Mouse (Mus musculus) MEL (cell line): ENCODE measurements around the gene 4930523C07Rik. TPM values are rescaled to one million over a fixed set of nuclear protein-coding genes. Genes with fewer than 3 reads are reported as not detected.

Source experiments
- DNase-seq: peaks from one replicate; pipeline ENCODE4 v3.0.0; 2011; ENCODE audit warnings: low read depth, low spot score
- H3K27ac ChIP-seq: 2 replicates; pipeline ENCODE4 v1.5.1; 2012; ENCODE audit warnings: low read depth, mild to moderate bottlenecking, control low read depth, low read length, moderate library complexity; ENCODE audit not compliant: control insufficient read depth
- H3K27me3 ChIP-seq, 2 experiments: fragments of 150-350 bp in 1 of 2; sonication (generic) in 1 of 2; 2 replicates each; pipeline ENCODE4 v1.6.1; 2012; ENCODE audit warnings: low read length in 2 of 2, mild to moderate bottlenecking in 2 of 2, improper control_type of control experiment in 1 of 2, moderate library complexity in 1 of 2; ENCODE audit not compliant: insufficient read depth in 2 of 2, control insufficient read depth in 1 of 2
- H3K36me3 ChIP-seq, 2 experiments: 2 replicates each; pipeline ENCODE4 v1.6.1; 2012 to 2014; ENCODE audit warnings: low read length in 2 of 2, improper control_type of control experiment in 1 of 2, inconsistent platforms in 1 of 2, mild to moderate bottlenecking in 1 of 2; ENCODE audit not compliant: insufficient read depth in 2 of 2, control insufficient read depth in 1 of 2
- H3K4me1 ChIP-seq, 2 experiments: fragments of 150-350 bp in 1 of 2; sonication (generic) in 1 of 2; 2 replicates each; pipeline ENCODE4 v1.6.1; 2012; ENCODE audit warnings: low read length in 2 of 2, improper control_type of control experiment in 1 of 2, mild to moderate bottlenecking in 1 of 2; ENCODE audit not compliant: insufficient read depth in 2 of 2, control insufficient read depth in 1 of 2
- H3K4me3 ChIP-seq, 2 experiments: fragments of 150-350 bp in 1 of 2; sonication (generic) in 1 of 2; 2 replicates each; pipeline ENCODE4 v1.5.1; 2012; ENCODE audit warnings: low read depth in 2 of 2, low read length in 2 of 2, mild to moderate bottlenecking in 2 of 2, moderate library complexity in 2 of 2, control low read depth in 1 of 2, improper control_type of control experiment in 1 of 2; ENCODE audit not compliant: control insufficient read depth in 1 of 2, insufficient read depth in 1 of 2
- H3K79me2 ChIP-seq: 2 replicates; pipeline ENCODE4 v1.6.1; 2012; ENCODE audit warnings: mild to moderate bottlenecking, low read length, moderate library complexity; ENCODE audit not compliant: control insufficient read depth, poor library complexity, insufficient read depth
- H3K9ac ChIP-seq: 2 replicates; pipeline ENCODE4 v1.6.1; 2012; ENCODE audit warnings: low read depth, mild to moderate bottlenecking, control low read depth, low read length, moderate library complexity; ENCODE audit not compliant: control insufficient read depth, poor library complexity, severe bottlenecking
- H3K9me3 ChIP-seq: fragments of 150-350 bp; sonication (generic); replicated peaks from 2 replicates; pipeline ENCODE4 v1.6.1; 2012; ENCODE audit warnings: mild to moderate bottlenecking, low read length, improper control_type of control experiment, moderate library complexity; ENCODE audit not compliant: insufficient read depth
- BHLHE40 ChIP-seq: IDR thresholded peaks from 2 replicates; pipeline ENCODE4 v1.6.1; 2012; ENCODE audit warnings: low read depth, mild to moderate bottlenecking, inconsistent platforms, low read length, improper control_type of control experiment, borderline replicate concordance
- E2F4 ChIP-seq: IDR thresholded peaks from 2 replicates; pipeline ENCODE4 v1.6.1; 2011; ENCODE audit warnings: low read depth, low read length, improper control_type of control experiment, borderline replicate concordance
- EP300 ChIP-seq, 2 experiments: IDR thresholded peaks; 2 replicates each; pipeline ENCODE4 v1.6.1; 2011; ENCODE audit warnings: improper control_type of control experiment in 2 of 2, low read length in 2 of 2, low read depth in 1 of 2, mild to moderate bottlenecking in 1 of 2
- ETS1 ChIP-seq: IDR thresholded peaks from 2 replicates; pipeline ENCODE4 v1.6.1; 2012; ENCODE audit warnings: low read depth, mild to moderate bottlenecking, inconsistent platforms, low read length, improper control_type of control experiment, moderate library complexity
- KAT2A ChIP-seq: conservative IDR thresholded peaks from 2 replicates; pipeline ENCODE4 v1.6.1; 2012; ENCODE audit warnings: low read depth, low read length, improper control_type of control experiment, inconsistent platforms
- MEF2A ChIP-seq: IDR thresholded peaks from 2 replicates; pipeline ENCODE4 v1.6.1; 2014; ENCODE audit warnings: low read depth, mild to moderate bottlenecking, inconsistent platforms, low read length, improper control_type of control experiment; ENCODE audit not compliant: poor library complexity, insufficient replicate concordance, severe bottlenecking; ENCODE audit errors: extremely low read depth
- MXI1 ChIP-seq: IDR thresholded peaks from 2 replicates; pipeline ENCODE4 v1.6.1; 2011; ENCODE audit warnings: mild to moderate bottlenecking, low read depth, low read length, improper control_type of control experiment
- MYB ChIP-seq: IDR thresholded peaks from 2 replicates; pipeline ENCODE4 v1.6.1; 2011; ENCODE audit warnings: mild to moderate bottlenecking, low read depth, low read length, improper control_type of control experiment
- NRF1 ChIP-seq: IDR thresholded peaks from 2 replicates; pipeline ENCODE4 v1.6.1; 2014; ENCODE audit warnings: low read depth, mild to moderate bottlenecking, inconsistent platforms, low read length, improper control_type of control experiment, moderate library complexity; ENCODE audit not compliant: poor library complexity, insufficient read depth, severe bottlenecking
- POLR2AphosphoS2 ChIP-seq: IDR thresholded peaks from 2 replicates; pipeline ENCODE4 v1.6.1; 2011; ENCODE audit warnings: low read length, improper control_type of control experiment
- POLR2AphosphoS5 ChIP-seq: IDR thresholded peaks from 2 replicates; pipeline ENCODE4 v1.6.1; 2012; ENCODE audit warnings: low read depth, borderline replicate concordance, mild to moderate bottlenecking, inconsistent platforms, low read length, moderate library complexity, mixed read lengths
- SMC3 ChIP-seq: IDR thresholded peaks from 2 replicates; pipeline ENCODE4 v1.6.1; 2011; ENCODE audit warnings: low read depth, low read length, improper control_type of control experiment
- TBP ChIP-seq: IDR thresholded peaks from 2 replicates; pipeline ENCODE4 v1.8.0; 2011; ENCODE audit warnings: low read depth, low read length, improper control_type of control experiment
- TCF12 ChIP-seq: IDR thresholded peaks from 2 replicates; pipeline ENCODE4 v1.6.1; 2014; ENCODE audit warnings: low read depth, mild to moderate bottlenecking, inconsistent platforms, low read length, improper control_type of control experiment, moderate library complexity
- UBTF ChIP-seq: IDR thresholded peaks from 2 replicates; pipeline ENCODE4 v1.6.1; 2012; ENCODE audit warnings: low read depth, mild to moderate bottlenecking, inconsistent platforms, low read length, improper control_type of control experiment, moderate library complexity, borderline replicate concordance; ENCODE audit not compliant: insufficient read depth
- ZKSCAN1 ChIP-seq: IDR thresholded peaks from 2 replicates; pipeline ENCODE4 v1.6.1; 2012; ENCODE audit warnings: low read depth, mild to moderate bottlenecking, inconsistent platforms, low read length, improper control_type of control experiment, moderate library complexity
- ZMIZ1 ChIP-seq: IDR thresholded peaks from 2 replicates; pipeline ENCODE4 v1.6.1; 2012; ENCODE audit warnings: low read depth, mild to moderate bottlenecking, inconsistent platforms, low read length, improper control_type of control experiment, moderate library complexity
- polyA plus RNA-seq, 2 experiments: library from polyadenylated mRNA; stranded (reverse) in 1 of 2; unstranded in 1 of 2; fragments of >175 nt in 1 of 2; fragments of >200 nt in 1 of 2; gene quantifications; 2 replicates each; pipeline versions ENCODE4 v1.2.1 to v1.2.4; 2012; ENCODE audit warnings: low replicate concordance in 2 of 2, low read depth in 1 of 2; ENCODE audit not compliant: insufficient read length in 2 of 2, insufficient read depth in 1 of 2, missing spikeins in 1 of 2
- total RNA-seq: library from RNA; depleted of rRNA; stranded (reverse); fragments of 300-350 nt; gene quantifications from 2 replicates; pipeline ENCODE4 v1.2.3, GENCODE M21; 2012

4930523C07Rik gene
- total and polyA plus RNA-seq, 3 experiments = not detected

DNA sequence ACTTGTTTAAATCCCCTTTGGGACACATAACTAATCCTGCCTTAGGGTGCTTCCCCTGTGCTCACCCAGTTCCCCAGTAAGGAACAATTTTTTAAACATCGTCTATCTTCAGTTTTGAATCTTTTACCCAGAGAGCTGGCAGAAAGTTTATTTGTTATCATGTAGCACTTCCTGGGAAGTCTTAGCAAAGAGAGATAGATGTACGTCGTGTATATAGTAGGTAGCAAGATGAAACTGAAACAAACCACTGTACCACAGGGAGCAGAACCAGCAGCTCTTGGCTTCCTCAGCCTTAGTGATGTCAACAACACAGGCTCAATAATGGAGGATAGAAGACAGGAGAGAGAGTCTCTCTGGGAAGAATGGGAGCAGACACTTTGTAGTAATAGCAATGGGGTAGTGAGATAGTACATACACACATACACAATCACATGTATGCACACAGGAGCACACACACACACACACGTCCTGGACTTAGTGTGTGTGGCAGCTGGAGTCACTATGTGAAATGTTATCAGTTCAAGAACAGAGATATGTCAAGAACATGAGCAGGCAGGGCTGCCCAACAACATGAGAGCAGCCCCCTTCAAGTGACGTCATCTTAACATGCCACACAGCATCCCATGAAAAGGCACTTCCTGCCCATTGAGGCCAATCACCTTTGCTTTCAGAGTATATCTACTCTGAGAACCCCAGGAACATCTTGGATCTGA, 10.3 kb downstream of the 4930523C07Rik start:
- no peak overlapping the region for H3K27ac ChIP-seq
- no peak for TF ChIP-seq UBTF
- no peak for TF ChIP-seq POLR2AphosphoS2
- no peak for TF ChIP-seq MXI1
- no peak for TF ChIP-seq E2F4
- no peak for TF ChIP-seq POLR2AphosphoS5
- TF ChIP-seq ZKSCAN1 = no peak
- TF ChIP-seq TCF12 = no peak
- no peak for TF ChIP-seq ETS1
- no peak for TF ChIP-seq BHLHE40
- no peak for TF ChIP-seq EP300 (IDR thresholded peaks at IDR 0.05; ENCODE audit: low read depth in 1 of 2, low read length in 2 of 2)
- no peak for TF ChIP-seq MYB
- no peaks in the 10 kb centered on the region for H3K36me3 ChIP-seq
- H3K4me1 ChIP-seq = no peaks in the 10 kb centered on the region
- H3K4me3 ChIP-seq = no peak overlapping the region
- no peaks in the 10 kb centered on the region for H3K9me3 ChIP-seq
- no peak for DNase-seq
- H3K27me3 ChIP-seq = no peaks in the 10 kb centered on the region
- no peaks in the 10 kb centered on the region for H3K79me2 ChIP-seq
- H3K9ac ChIP-seq = no peak overlapping the region

- Histone ChIP-seq H3K36me3 (peaks cover 0 to 2% of the 10 kb centered on the region in 2 experiments; a peak in 2 of 4 replicates), H3K27ac (no peak overlapping the region), H3K9ac (no peak overlapping the region), H3K4me3 (no peak overlapping the region), H3K79me2 (no peaks in the 10 kb centered on the region), H3K9me3 (no peaks in the 10 kb centered on the region), H3K4me1 (no peaks in the 10 kb centered on the region), H3K27me3 (no peaks in the 10 kb centered on the region)
- DNase-seq = no peak
- TF ChIP-seq EP300 (IDR thresholded peaks at IDR 0.05; ENCODE audit: low read depth in 1 of 2, low read length in 2 of 2) = no peak
- no peak for TF ChIP-seq MEF2A
- no peak for TF ChIP-seq ZMIZ1
- no peak for TF ChIP-seq NRF1
- TF ChIP-seq SMC3 = no peak
- no peak for TF ChIP-seq TBP
- no peak for TF ChIP-seq UBTF
- no peak for TF ChIP-seq ZKSCAN1
- no peak for TF ChIP-seq MYB
- TF ChIP-seq KAT2A = no peak
Measured at GRCm38 (mm10) chr1:160057657-160058056, 13.5 kb downstream of the 4930523C07Rik start.
